Mouse (Mus musculus): ENCODE measurements around the gene Atp2c2.
A peak's percentile ranks its signal among the peaks of the same experiment; 100 is the strongest.

- no peak for TF ChIP-seq UBTF (IDR thresholded peaks at IDR 0.05; ENCODE audit: borderline replicate concordance, insufficient read depth, low read depth, low read length)
- TF ChIP-seq E2F4 (IDR thresholded peaks at IDR 0.05; ENCODE audit: borderline replicate concordance, low read depth, low read length): no peak
- no peak for TF ChIP-seq USF1 (IDR thresholded peaks at IDR 0.05; ENCODE audit: low read depth, low read length)
- peak; percentile 17; the same call in 1 of the 2 replicates for TF ChIP-seq SMC3 (IDR thresholded peaks at IDR 0.05; ENCODE audit: low read depth, low read length)
- peak; percentile 21 to 83 (median 67); a peak in 5 of 6 replicates for TF ChIP-seq CTCF (IDR thresholded peaks at IDR 0.05 in 2 of 3, conservative IDR thresholded peaks at IDR 0.05 in 1 of 3; ENCODE audit: control insufficient read depth in 1 of 3, insufficient read depth in 1 of 3, low read depth in 2 of 3, low read length in 3 of 3, poor library complexity in 1 of 3, severe bottlenecking in 1 of 3)
- TF ChIP-seq JUND (IDR thresholded peaks at IDR 0.05; ENCODE audit: low read depth, low read length): no peak
- no peak for TF ChIP-seq MAZ (IDR thresholded peaks at IDR 0.05; ENCODE audit: low read depth, low read length)
- no peak for TF ChIP-seq POLR2A (IDR thresholded peaks at IDR 0.05; ENCODE audit: control insufficient read depth in 1 of 2, insufficient read depth in 1 of 2, low read depth in 1 of 2, low read length in 2 of 2, poor library complexity in 1 of 2)
- no peak for TF ChIP-seq HCFC1 (IDR thresholded peaks at IDR 0.05; ENCODE audit: low read depth, low read length)
- TF ChIP-seq MEF2A (IDR thresholded peaks at IDR 0.05; ENCODE audit: extremely low read depth, insufficient replicate concordance, low read depth, low read length, poor library complexity, severe bottlenecking): no peak
- no peak for TF ChIP-seq MAFK (IDR thresholded peaks at IDR 0.05; ENCODE audit: borderline replicate concordance, low read depth, low read length)
Observed at GRCm38 (mm10) chr8:119717765-119718164, 18.0 kb downstream of the Atp2c2 start.
